Mouse (Mus musculus) forelimb bud, embryonic 11.5 days (tissue): Measurements from ENCODE around the gene Stk38l.
"Not testable (repeated sequence)": the region's sequence is repeated elsewhere in the genome, so short reads cannot be mapped to it uniquely, and the experiment has no call there.

Experiments used
- DNase-seq: peaks from one replicate; pipeline ENCODE4 v3.0.0-alpha.2; 2012; ENCODE audit warnings: low read depth, low spot score

The Stk38l gene

DNA sequence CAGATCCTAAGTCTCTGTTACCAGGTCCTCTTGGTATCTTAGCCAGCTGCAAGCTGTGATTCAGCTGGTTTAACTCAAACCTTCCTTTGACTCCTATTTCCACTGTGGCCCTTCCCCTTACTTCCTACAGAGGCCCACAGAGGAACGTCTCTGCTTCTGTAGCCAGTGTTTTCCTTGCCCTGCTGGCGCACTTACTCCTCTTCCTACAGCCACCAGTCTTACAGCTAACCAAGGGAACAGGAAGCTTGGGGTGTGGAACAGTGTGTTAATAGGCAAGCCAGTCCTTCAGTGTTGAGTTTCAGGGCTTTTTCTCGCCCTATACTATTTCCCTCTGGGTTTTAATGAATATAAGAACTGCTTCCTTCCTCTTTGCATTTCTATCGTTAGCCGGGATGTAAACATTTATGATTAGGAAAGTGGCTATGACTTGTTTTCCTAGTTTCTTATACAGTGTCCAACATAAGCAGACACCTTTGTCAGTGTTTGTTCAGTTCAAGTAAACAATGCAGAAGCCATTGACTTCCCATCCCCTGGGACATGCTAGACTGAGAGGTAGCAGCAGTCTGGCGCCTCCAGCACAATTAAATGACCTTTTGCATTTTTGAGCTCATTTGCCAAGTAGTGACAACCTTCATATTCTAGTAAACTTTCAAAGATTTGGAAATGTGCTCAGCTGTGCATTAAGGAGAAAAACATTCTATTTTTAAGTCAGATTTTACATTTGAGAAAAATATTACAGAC is 45.4 kb downstream of the Stk38l start:
- no peak for DNase-seq

GRCm38 (mm10) chr6:146770808-146771207 is 46.0 kb downstream of the Stk38l start:
- DNase-seq = no peak

- DNase-seq = not testable (repeated sequence)
Measured at GRCm38 (mm10) chr6:146775864-146776263, 51.1 kb downstream of the Stk38l start.

- DNase-seq = no peak
Measured at GRCm38 (mm10) chr6:146776610-146777389, 52.0 kb downstream of the Stk38l start.

- DNase-seq = no peak
Measured at GRCm38 (mm10) chr6:146778055-146778454, 53.3 kb downstream of the Stk38l start.

- no peak for DNase-seq
Measured at GRCm38 (mm10) chr6:146781566-146781965, 56.8 kb downstream of the Stk38l start.

DNA sequence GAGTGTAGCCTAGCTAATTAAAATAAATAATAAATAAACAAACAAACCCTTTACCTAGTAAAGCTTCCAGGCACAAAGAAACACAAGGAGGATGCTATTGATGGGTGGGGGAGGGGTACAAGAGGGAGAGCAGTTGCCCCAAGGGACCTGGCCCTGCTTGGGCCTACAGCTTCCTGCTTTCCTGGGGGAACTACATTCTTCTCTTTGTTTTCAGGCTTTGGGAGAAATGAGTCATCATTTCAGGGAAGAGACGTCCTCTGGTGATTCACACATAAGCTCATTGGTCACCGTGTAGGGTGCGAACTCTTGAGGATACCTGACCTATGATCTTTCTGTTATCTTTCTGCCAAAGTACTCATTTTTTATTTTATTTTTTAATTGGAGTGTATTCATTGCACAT is 68.7 kb downstream of the Stk38l start:
- no peak for DNase-seq

GRCm38 (mm10) chr6:146795166-146795923 is 70.5 kb downstream of the Stk38l start:
- DNase-seq = peak; percentile 46

DNA sequence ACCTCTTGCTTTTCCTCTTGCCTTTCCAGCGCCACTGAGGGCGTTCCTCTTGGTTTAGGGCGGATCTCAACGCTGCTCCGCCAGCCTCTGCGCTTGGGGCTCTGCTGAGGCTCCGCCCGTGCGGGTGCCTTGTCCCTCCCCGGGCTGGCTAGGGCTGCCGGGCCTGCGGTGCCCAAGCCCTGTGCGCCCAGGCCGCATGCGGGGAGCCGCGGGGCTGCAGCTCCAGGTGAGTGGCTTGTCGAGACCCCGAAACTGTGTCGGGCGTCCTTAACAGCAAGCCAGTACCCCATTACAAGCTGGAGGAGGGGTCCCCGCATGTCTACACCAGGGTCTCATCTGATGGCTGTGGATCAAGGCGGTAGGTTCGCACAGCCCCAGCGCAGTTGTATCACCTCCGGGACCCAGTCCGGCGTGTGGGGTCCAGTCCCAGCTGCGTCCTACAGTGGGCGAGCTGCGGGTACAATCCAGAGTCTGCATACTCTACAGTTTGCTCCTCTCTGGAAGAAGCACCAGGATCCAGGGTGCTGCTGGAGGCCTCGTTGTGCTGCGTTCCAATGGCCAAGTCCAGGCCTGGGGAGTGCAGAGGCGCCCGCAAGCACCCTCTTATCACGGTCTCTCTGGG is 71.2 kb downstream of the Stk38l start, which contains the start of gene Arntl2:
Gene Arntl2 (plus strand): TSS at position 132 of the 622 bp plus-strand sequence.
- no peak for DNase-seq

DNA sequence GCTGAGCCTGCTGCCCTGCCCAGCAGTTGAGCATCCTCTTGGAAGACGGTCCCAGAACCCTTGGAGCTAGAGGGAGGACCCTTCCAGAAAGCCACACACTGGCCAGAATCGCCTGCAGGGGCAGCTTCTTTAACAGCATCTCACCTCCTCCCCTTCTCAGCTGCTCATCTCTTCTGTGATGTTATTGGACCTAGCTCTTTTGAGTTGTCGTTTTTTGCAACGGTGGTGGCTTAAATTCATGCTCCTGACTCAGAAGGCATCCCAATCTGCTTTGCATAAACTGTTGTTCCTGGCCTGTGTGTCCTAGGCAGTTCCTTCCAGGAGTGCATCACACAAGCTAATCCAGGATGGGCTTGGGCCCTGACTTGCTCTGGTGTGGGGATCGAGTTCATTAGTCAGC is 72.7 kb downstream of the Stk38l start:
- DNase-seq = no peak

DNA sequence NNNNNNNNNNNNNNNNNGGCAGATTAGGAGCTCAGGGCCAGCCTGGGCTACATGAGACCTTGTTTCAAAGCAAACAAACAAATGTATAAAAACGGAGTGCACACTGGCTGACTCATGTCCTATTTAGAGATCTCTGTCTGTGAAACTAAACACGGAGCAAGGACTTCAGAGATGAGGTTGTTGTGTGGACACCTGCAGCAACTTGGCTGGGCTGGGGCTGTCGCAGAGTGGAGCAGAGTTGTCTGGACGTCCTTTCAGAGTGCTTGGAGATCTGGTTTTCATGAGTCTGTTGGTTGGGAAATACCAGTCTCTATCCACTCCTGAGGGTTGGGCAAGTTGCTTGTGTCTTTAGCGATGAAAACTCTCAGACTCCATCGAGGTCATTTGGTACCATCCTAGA is 85.2 kb downstream of the Stk38l start:
- no peak for DNase-seq

DNA sequence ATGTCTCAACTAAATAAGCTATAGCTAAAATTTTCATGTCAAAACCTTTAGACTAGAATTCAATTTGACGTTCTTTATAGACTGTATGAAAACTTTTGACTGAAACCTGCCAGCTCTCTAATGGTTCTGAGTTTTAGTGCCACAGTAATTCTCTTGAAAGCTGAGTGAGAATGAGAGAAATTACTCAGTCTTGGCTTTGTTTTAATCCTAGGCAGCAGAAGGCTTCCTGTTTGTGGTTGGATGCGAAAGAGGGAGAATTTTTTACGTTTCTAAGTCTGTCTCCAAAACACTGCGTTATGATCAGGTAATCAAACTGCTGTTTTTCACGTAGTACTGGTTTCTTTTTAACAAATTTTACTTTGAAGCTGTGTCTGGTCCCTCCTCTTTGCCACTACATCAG is 88.2 kb downstream of the Stk38l start:
- DNase-seq = no peak

- DNase-seq = no peak
Measured at GRCm38 (mm10) chr6:146820177-146820965, 95.6 kb downstream of the Stk38l start.

DNA sequence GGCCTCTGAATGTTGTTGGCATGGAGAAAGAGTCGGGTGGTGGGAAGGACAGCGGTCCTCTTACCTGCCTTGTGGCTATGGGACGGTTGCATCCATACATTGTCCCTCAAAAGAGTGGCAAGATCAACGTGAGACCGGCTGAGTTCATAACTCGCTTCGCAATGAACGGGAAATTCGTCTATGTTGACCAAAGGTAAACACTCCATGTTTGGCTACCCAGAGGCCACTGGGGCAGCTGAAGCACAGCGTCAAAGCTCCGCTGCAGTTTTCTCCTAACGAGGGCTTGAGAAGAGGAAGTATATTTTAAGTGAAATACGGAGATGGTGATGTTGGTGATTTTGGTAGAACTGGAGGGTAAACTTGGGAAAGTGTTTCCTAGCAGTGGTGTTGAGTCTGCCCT is 97.2 kb downstream of the Stk38l start:
- no peak for DNase-seq

GRCm38 (mm10) chr6:146824727-146825486 is 100.1 kb downstream of the Stk38l start:
- DNase-seq = peak; percentile 58

DNA sequence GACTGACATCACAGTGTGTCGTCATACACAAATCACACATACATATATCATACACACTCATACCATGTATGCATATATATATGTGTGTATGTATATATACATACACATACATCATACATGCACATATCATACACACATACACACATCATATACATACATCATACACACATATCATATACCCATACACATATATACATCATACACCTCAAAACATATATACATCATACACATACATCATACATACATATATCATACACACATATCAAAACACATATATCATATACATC is 100.6 kb downstream of the Stk38l start:
- DNase-seq = no peak
